Mouse (Mus musculus) C2C12 (cell line): ENCODE results near the gene Hscb.

Experiments
- CEBPB ChIP-seq: IDR thresholded peaks from one replicate; pipeline ENCODE4 v1.6.1; 2011; ENCODE audit warnings: low read depth, mild to moderate bottlenecking, control low read depth, moderate library complexity
- CTCF ChIP-seq: IDR thresholded peaks from one replicate; pipeline ENCODE4 v1.5.1; 2011; ENCODE audit not compliant: control insufficient read depth, insufficient read depth, insufficient read length
- FOSL1 ChIP-seq: IDR thresholded peaks from one replicate; pipeline ENCODE4 v1.8.0; 2011; ENCODE audit warnings: mild to moderate bottlenecking, low read length; ENCODE audit not compliant: poor library complexity, insufficient read depth, severe bottlenecking
- MAX ChIP-seq: IDR thresholded peaks from one replicate; pipeline ENCODE4 v1.6.1; 2011; ENCODE audit warnings: mild to moderate bottlenecking, control low read depth
- MYOG ChIP-seq: IDR thresholded peaks from one replicate; pipeline ENCODE4 v1.6.1; 2011; ENCODE audit not compliant: control insufficient read depth, insufficient read length; ENCODE audit errors: extremely low read depth

DNA sequence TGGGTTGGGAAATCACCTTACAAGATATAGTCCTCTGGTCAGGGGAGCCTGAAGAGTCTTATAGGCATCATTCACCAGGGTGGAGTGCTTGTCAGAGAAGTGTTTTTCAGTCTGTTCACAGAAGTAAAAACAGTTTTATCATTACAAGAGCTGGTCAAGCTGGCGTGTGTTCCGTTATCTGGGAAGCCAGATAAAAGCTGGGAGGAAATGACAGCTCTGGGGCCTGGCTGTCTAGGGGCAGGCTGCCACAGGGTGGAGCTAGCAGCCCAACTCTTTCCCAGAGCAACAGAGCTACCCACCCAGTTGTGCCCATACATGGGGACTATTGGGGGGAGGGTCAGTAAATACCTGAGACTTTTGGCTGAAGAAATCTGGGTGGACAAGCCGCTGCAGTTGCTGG is 3.6 kb downstream of the Hscb start:
- no peak for TF ChIP-seq MAX
- no peak for TF ChIP-seq FOSL1
- peak; percentile 53 for TF ChIP-seq CTCF
- TF ChIP-seq CEBPB = no peak
- TF ChIP-seq MYOG = no peak
